Mouse (Mus musculus) cerebellum, adult 2 months (tissue): ENCODE measurements around the gene Scaf11. TPM values are rescaled to one million over a fixed set of nuclear protein-coding genes. Genes with fewer than 3 reads are reported as not detected.

Experiments used
- DNase-seq, 2 experiments: peaks; one replicate each; pipeline ENCODE4 v3.0.0; 2021
- H3K27ac ChIP-seq: fragments of 200-500 bp; 2 replicates; pipeline ENCODE4 v1.5.1; 2012; ENCODE audit warnings: low read length, control low read depth, inconsistent platforms; ENCODE audit not compliant: insufficient read depth
- H3K27me3 ChIP-seq: fragments of 200-500 bp; 2 replicates; pipeline ENCODE4 v1.6.1; 2012; ENCODE audit warnings: inconsistent platforms, mild to moderate bottlenecking, low read length, moderate library complexity; ENCODE audit not compliant: control insufficient read depth, insufficient read depth
- H3K4me1 ChIP-seq: fragments of 200-500 bp; 2 replicates; pipeline ENCODE4 v1.6.1; 2011; ENCODE audit warnings: low read length; ENCODE audit not compliant: control insufficient read depth, insufficient read depth
- H3K4me3 ChIP-seq: fragments of 200-500 bp; replicated peaks from 2 replicates; pipeline ENCODE3; 2011; ENCODE audit warnings: mild to moderate bottlenecking, low read depth, low read length, control low read depth; ENCODE audit not compliant: insufficient read depth
- CTCF ChIP-seq: fragments of 200-500 bp; IDR thresholded peaks from 2 replicates; pipeline ENCODE4 v1.5.1; 2011; ENCODE audit warnings: low read depth, mild to moderate bottlenecking, control low read depth, low read length, moderate library complexity, borderline replicate concordance; ENCODE audit not compliant: insufficient read depth
- POLR2A ChIP-seq: fragments of 200-500 bp; IDR thresholded peaks from 2 replicates; pipeline ENCODE4 v1.6.1; 2011; ENCODE audit warnings: low read length, control low read depth, borderline replicate concordance; ENCODE audit not compliant: insufficient read depth
- WGBS: fragments of 180-500 bp; shearing (Covaris S2); methylation state at CpG from one replicate; pipeline ENCODE4 v1.1.7; 2018; 5-methylcytosine and 5-hydroxymethylcytosine counted together
- polyA plus RNA-seq: library from polyadenylated mRNA; depleted of rRNA; stranded (reverse); fragments of >200 nt; gene quantifications from 2 replicates; pipeline ENCODE4 v1.2.3, GENCODE M21; 2012

Gene Scaf11
- polyA plus RNA-seq, 1 experiment = 40.8 TPM

- 88% methylated on average over 2 of the region's 2 CpGs for WGBS
- Histone ChIP-seq H3K27ac (no peak overlapping the region), H3K4me1 (no peaks in the 10 kb centered on the region), H3K4me3 (no peak overlapping the region), H3K27me3 (no peaks in the 10 kb centered on the region)
- TF ChIP-seq CTCF (no peak), POLR2A (no peak)
- DNase-seq = no peak
These were observed 53.5 kb downstream of the Scaf11 start for GRCm38 (mm10) chr15:96407151-96407550.

- TF ChIP-seq CTCF = no peak
- no peak for TF ChIP-seq POLR2A
- Histone ChIP-seq H3K4me3 (no peak overlapping the region), H3K27me3 (no peaks in the 10 kb centered on the region), H3K4me1 (no peaks in the 10 kb centered on the region), H3K27ac (no peak overlapping the region)
- 81% methylated on average over 4 of the region's 4 CpGs for WGBS
- DNase-seq = no peak
These were observed 54.4 kb downstream of the Scaf11 start for GRCm38 (mm10) chr15:96406253-96406652.

- Histone ChIP-seq H3K4me3 (no peak overlapping the region), H3K27me3 (no peaks in the 10 kb centered on the region), H3K4me1 (no peaks in the 10 kb centered on the region), H3K27ac (no peak overlapping the region)
- DNase-seq = no peak
- 87% methylated on average over 5 of the region's 5 CpGs for WGBS
- TF ChIP-seq CTCF (no peak), POLR2A (no peak)
These were observed 55.1 kb downstream of the Scaf11 start for GRCm38 (mm10) chr15:96405548-96405947.

- Histone ChIP-seq H3K4me1 (peaks cover 3% of the 10 kb centered on the region), H3K4me3 (no peak overlapping the region), H3K27ac (no peak overlapping the region), H3K27me3 (no peaks in the 10 kb centered on the region)
- 86% methylated on average over 10 of the region's 10 CpGs for whole genome bisulfite sequencing
- no peak for DNase-seq
- TF ChIP-seq CTCF (no peak), POLR2A (no peak)
These were observed 62.3 kb downstream of the Scaf11 start for GRCm38 (mm10) chr15:96398333-96398732.

- Histone ChIP-seq H3K4me3 (no peak overlapping the region), H3K27me3 (no peaks in the 10 kb centered on the region), H3K27ac (no peak overlapping the region), H3K4me1 (peaks cover 3% of the 10 kb centered on the region)
- DNase-seq = no peak
- WGBS = 81% methylated on average over 8 of the region's 8 CpGs
- no peak for TF ChIP-seq CTCF
- no peak for TF ChIP-seq POLR2A
These were observed 63.9 kb downstream of the Scaf11 start for GRCm38 (mm10) chr15:96396641-96397344.

- no peak for DNase-seq
- no peak overlapping the region for H3K4me3 ChIP-seq
- TF ChIP-seq CTCF = no peak
- TF ChIP-seq POLR2A = no peak
- peaks cover 3% of the 10 kb centered on the region for H3K4me1 ChIP-seq
- WGBS = 69% methylated on average over 6 of the region's 6 CpGs
- no peaks in the 10 kb centered on the region for H3K27me3 ChIP-seq
- no peak overlapping the region for H3K27ac ChIP-seq
These were observed 65.6 kb downstream of the Scaf11 start for GRCm38 (mm10) chr15:96395071-96395470.

- Histone ChIP-seq H3K27ac (no peak overlapping the region), H3K4me1 (peaks cover 12% of the 10 kb centered on the region), H3K4me3 (no peak overlapping the region), H3K27me3 (no peaks in the 10 kb centered on the region)
- TF ChIP-seq CTCF (no peak), POLR2A (no peak)
- no peak for DNase-seq
- 90% methylated on average over 3 of the region's 3 CpGs for WGBS
These were observed 67.8 kb downstream of the Scaf11 start for GRCm38 (mm10) chr15:96392878-96393277.

- peaks cover 10% of the 10 kb centered on the region for H3K4me1 ChIP-seq
- TF ChIP-seq CTCF (no peak), POLR2A (no peak)
- no peaks in the 10 kb centered on the region for H3K27me3 ChIP-seq
- H3K4me3 ChIP-seq = no peak overlapping the region
- no peak for DNase-seq
- H3K27ac ChIP-seq = no peak overlapping the region
- 55% methylated on average over 1 of the region's 1 CpGs for WGBS
These were observed 72.1 kb downstream of the Scaf11 start for GRCm38 (mm10) chr15:96388565-96388964.
